Mouse (Mus musculus) kidney, adult 11 months (tissue): ENCODE data around the gene Vrk3.

Experiments used
- DNase-seq: peaks from one replicate; pipeline ENCODE4 v3.0.0; 2022

Gene Vrk3

GRCm38 (mm10) chr7:44819863-44820262 is 71.7 kb downstream of the Vrk3 start:
- peak; percentile 3 for DNase-seq

GRCm38 (mm10) chr7:44820525-44820924 is 72.3 kb downstream of the Vrk3 start:
- DNase-seq, result peak; percentile 1

GRCm38 (mm10) chr7:44821666-44822448 is 73.6 kb downstream of the Vrk3 start:
- peak; percentile 1 for DNase-seq

- no peak for DNase-seq
Measured at GRCm38 (mm10) chr7:44823409-44823808, 75.2 kb downstream of the Vrk3 start.

- peak; percentile 47 for DNase-seq
Measured at GRCm38 (mm10) chr7:44824872-44825271, 76.7 kb downstream of the Vrk3 start.

- no peak for DNase-seq
Measured at GRCm38 (mm10) chr7:44826771-44827170, 78.6 kb downstream of the Vrk3 start.
